Mouse (Mus musculus) olfactory bulb, adult 2 months (tissue): ENCODE measurements around the gene Cdkal1.

ENCODE experiments used
- CTCF ChIP-seq: fragments of 200-500 bp; IDR thresholded peaks from 2 replicates; pipeline ENCODE4 v1.5.1; 2012; ENCODE audit warnings: low read depth, mild to moderate bottlenecking, low read length, moderate library complexity; ENCODE audit not compliant: insufficient read depth
- POLR2A ChIP-seq: fragments of 200-500 bp; IDR thresholded peaks from 2 replicates; pipeline ENCODE4 v1.6.1; 2012; ENCODE audit warnings: mild to moderate bottlenecking, low read depth, low read length, moderate library complexity; ENCODE audit not compliant: insufficient read depth

- TF ChIP-seq POLR2A (no peak), CTCF (no peak)
Measured at GRCm38 (mm10) chr13:29559188-29559587, 296.3 kb downstream of the Cdkal1 start.
